Mouse (Mus musculus) lung, embryonic 14.5 days (tissue): Measurements from ENCODE around the gene Lonp2. TPM values are rescaled to one million over a fixed set of nuclear protein-coding genes. Genes with fewer than 3 reads are reported as not detected.

Experiments used
- ATAC-seq: fragments of 200-750 bp; cut with Nextera tagmentation; 2 replicates; pipeline ENCODE4 v1.8.0; 2017; ENCODE audit warnings: mild to moderate bottlenecking, moderate TSS enrichment, moderate library complexity; ENCODE audit not compliant: insufficient read depth
- DNase-seq: peaks from one replicate; pipeline ENCODE4 v3.0.0-alpha.2; 2015
- H3K27ac ChIP-seq: fragments of 300-500 bp; sonication (generic); 2 replicates; pipeline ENCODE4 v1.5.1; 2014; ENCODE audit warnings: low read depth, mild to moderate bottlenecking, moderate library complexity
- H3K27me3 ChIP-seq: fragments of 300-500 bp; sonication (generic); 2 replicates; pipeline ENCODE4 v1.6.1; 2014; ENCODE audit warnings: low read length, control low read depth; ENCODE audit not compliant: insufficient read depth
- H3K36me3 ChIP-seq: fragments of 300-500 bp; sonication (generic); 2 replicates; pipeline ENCODE4 v1.6.1; 2014; ENCODE audit warnings: control low read depth; ENCODE audit not compliant: insufficient read depth
- H3K4me1 ChIP-seq: fragments of 300-500 bp; sonication (generic); 2 replicates; pipeline ENCODE4 v1.6.1; 2014; ENCODE audit warnings: antibody characterized with exemption, control low read depth; ENCODE audit not compliant: insufficient read depth
- H3K4me2 ChIP-seq: fragments of 300-500 bp; sonication (generic); 2 replicates; pipeline ENCODE4 v1.6.1; 2014; ENCODE audit warnings: mild to moderate bottlenecking
- H3K4me3 ChIP-seq: fragments of 300-500 bp; sonication (generic); 2 replicates; pipeline ENCODE4 v1.5.1; 2014; ENCODE audit warnings: low read depth, low read length
- H3K9ac ChIP-seq: fragments of 300-500 bp; sonication (generic); 2 replicates; pipeline ENCODE4 v1.6.1; 2014
- H3K9me3 ChIP-seq: fragments of 300-500 bp; sonication (generic); 2 replicates; pipeline ENCODE4 v1.6.1; 2016; ENCODE audit warnings: low read depth, low read length, control low read depth
- CTCF ChIP-seq: IDR thresholded peaks from 2 replicates; pipeline ENCODE4 v1.5.1; 2016; ENCODE audit warnings: antibody characterized with exemption, low read depth
- WGBS: fragments of 180-500 bp; shearing (Covaris S2); extraction: QIAGEN DNeasy Blood & Tissue Kit; methylation state at CpG from one replicate; pipeline ENCODE4 v1.1.7; 2014; 5-methylcytosine and 5-hydroxymethylcytosine counted together
- polyA plus RNA-seq: library from polyadenylated mRNA; unstranded; fragments of >200 nt; fragmentation: Nextera tagmentation; extraction: Ambion mirVana; gene quantifications from 2 replicates; pipeline ENCODE4 v1.2.1, GENCODE M21; 2014

Gene Lonp2
- polyA plus RNA-seq, result 47.4 and 48.0 TPM in 2 replicates

DNA sequence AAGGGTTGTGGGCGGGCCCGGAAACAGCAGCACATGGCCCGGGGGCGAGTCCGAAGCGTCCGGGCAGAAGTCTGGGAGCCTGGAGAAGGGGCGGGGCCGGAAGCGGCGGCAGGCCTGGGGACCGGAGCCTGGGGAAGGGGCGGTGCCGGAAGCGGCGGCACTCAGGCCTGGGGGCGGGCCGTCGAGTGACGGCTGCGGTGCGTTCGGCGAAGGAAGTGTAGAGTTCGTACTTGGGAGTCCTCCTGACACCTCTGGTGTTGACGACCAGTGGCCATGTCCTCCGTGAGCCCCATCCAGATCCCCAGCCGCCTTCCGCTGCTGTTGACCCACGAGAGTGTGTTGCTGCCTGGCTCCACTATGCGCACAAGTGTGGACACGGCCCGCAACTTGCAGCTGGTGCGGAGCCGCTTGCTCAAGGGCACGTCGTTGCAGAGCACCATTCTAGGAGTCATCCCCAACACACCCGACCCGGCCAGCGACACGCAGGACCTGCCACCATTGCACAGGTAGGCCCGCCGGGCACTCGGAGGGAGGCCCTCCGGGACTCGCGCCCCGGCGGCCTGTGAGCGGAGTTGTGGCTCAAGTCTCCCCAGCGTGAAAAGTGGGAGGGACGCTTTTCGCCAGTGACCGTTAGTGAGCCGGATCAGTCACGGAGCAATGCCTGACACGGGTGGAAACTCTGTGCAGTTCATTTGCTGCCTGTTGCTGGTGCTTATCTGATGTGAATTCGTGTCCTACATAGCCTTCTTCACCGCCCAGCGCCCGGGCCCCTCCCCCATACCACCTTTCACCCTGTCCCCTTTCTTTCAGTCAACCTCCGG lies at the start of gene Lonp2:
Gene Lonp2, plus strand, starts transcription at position 133 of the 821 bp plus-strand sequence.
- peak within 1 kb of the TSS; percentile 67 for H3K9ac ChIP-seq
- H3K4me2 ChIP-seq, result peak within 1 kb of the TSS; percentile 79
- WGBS, result under 1% methylated on average over 62 of the region's 62 CpGs
- H3K36me3 ChIP-seq, result no peaks in the 10 kb centered on the region
- DNase-seq (peak; percentile 98), ATAC-seq (peak; percentile 99)
- H3K4me1 ChIP-seq, result no peaks in the 10 kb centered on the region; the same call in 1 of the 2 replicates
- H3K4me3 ChIP-seq, result peak within 1 kb of the TSS; percentile 88
- no peaks in the 10 kb centered on the region for H3K27me3 ChIP-seq
- no peak for TF ChIP-seq CTCF
- no peaks in the 10 kb centered on the region for H3K9me3 ChIP-seq
- peak within 1 kb of the TSS; percentile 58 for H3K27ac ChIP-seq

DNA sequence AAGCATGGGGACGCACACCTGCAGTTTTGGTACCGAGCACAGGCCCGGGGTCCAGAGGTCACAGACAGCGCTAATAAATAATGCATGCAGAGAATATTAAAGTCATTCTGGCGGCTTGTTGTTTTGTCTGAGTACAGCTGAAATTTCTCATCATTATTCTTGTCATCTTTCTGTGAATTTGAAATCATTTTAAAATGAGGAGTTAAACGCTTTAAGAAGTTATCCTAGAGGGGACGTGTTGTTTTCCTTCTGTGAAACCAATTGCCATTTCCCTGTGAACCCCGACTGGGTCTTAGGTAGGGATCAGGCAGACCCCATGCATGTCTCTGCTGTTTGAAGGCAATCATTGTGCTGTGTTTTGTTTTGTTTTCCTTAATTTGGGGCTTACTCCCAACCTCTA lies 46.3 kb upstream of the Lonp2 start:
- no peaks in the 10 kb centered on the region for H3K27me3 ChIP-seq
- H3K4me2 ChIP-seq, result no peak overlapping the region
- 83% methylated on average over 8 of the region's 8 CpGs for WGBS
- H3K27ac ChIP-seq, result no peak overlapping the region
- H3K4me3 ChIP-seq, result no peak overlapping the region
- H3K9me3 ChIP-seq, result no peaks in the 10 kb centered on the region
- TF ChIP-seq CTCF, result no peak
- ATAC-seq, result no peak
- no peak overlapping the region for H3K9ac ChIP-seq
- no peaks in the 10 kb centered on the region for H3K36me3 ChIP-seq
- no peak for DNase-seq
- H3K4me1 ChIP-seq, result no peaks in the 10 kb centered on the region

GRCm38 (mm10) chr8:86578076-86578475 lies 45.8 kb upstream of the Lonp2 start:
- no peak overlapping the region for H3K27ac ChIP-seq
- WGBS, result 29% methylated on average over 9 of the region's 9 CpGs
- no peaks in the 10 kb centered on the region for H3K27me3 ChIP-seq
- H3K9ac ChIP-seq, result no peak overlapping the region
- ATAC-seq (no peak), DNase-seq (peak; percentile 31)
- no peak overlapping the region for H3K4me3 ChIP-seq
- H3K4me1 ChIP-seq, result no peaks in the 10 kb centered on the region
- TF ChIP-seq CTCF, result no peak
- H3K4me2 ChIP-seq, result no peak overlapping the region
- H3K9me3 ChIP-seq, result no peaks in the 10 kb centered on the region
- no peaks in the 10 kb centered on the region for H3K36me3 ChIP-seq

DNA sequence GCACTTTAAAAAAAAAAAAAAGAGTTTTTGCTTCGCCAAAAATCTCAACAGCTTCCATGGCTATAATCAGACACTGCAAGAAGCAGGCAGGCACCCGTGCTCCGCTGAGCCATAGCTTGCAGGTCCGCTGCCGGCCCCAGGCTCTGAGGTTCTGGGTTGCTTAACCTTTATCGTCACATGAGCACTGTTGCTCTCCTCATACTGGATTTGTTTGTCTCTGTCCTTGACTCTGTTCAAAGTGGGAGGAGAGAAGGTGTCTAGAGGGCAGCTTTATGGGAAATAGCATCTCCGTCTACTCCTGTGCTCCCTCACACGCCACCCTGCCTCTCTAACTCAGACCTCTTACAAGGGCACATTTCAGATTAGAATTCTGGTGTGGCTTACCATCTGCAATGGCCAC lies 45.1 kb upstream of the Lonp2 start:
- WGBS, result 54% methylated on average over 8 of the region's 8 CpGs
- Histone ChIP-seq H3K36me3 (no peaks in the 10 kb centered on the region), H3K9me3 (no peaks in the 10 kb centered on the region), H3K4me1 (no peaks in the 10 kb centered on the region), H3K4me2 (no peak overlapping the region), H3K4me3 (no peak overlapping the region), H3K27ac (no peak overlapping the region), H3K27me3 (no peaks in the 10 kb centered on the region), H3K9ac (no peak overlapping the region)
- no peak for ATAC-seq
- TF ChIP-seq CTCF, result no peak
- DNase-seq, result no peak

GRCm38 (mm10) chr8:86580458-86580857 lies 43.4 kb upstream of the Lonp2 start, which contains the start of gene Abcc12:
Abcc12 (minus strand) TSS chr8:86580686.
- no peak for DNase-seq

GRCm38 (mm10) chr8:86581921-86582331 lies 41.9 kb upstream of the Lonp2 start:
- no peaks in the 10 kb centered on the region for H3K4me1 ChIP-seq
- no peak overlapping the region for H3K4me2 ChIP-seq
- WGBS, result 78% methylated on average over 4 of the region's 4 CpGs
- ATAC-seq (no peak), DNase-seq (peak; percentile 26)
- H3K9ac ChIP-seq, result no peak overlapping the region
- no peak overlapping the region for H3K4me3 ChIP-seq
- H3K9me3 ChIP-seq, result no peaks in the 10 kb centered on the region
- no peaks in the 10 kb centered on the region for H3K36me3 ChIP-seq
- TF ChIP-seq CTCF, result peak; percentile 39
- H3K27ac ChIP-seq, result no peak overlapping the region
- H3K27me3 ChIP-seq, result no peaks in the 10 kb centered on the region

More at GRCm38 (mm10) chr8:86580458-86580857, 43.4 kb upstream of the Lonp2 start, which contains the start of gene Abcc12:
- H3K36me3 ChIP-seq, result no peaks in the 10 kb centered on the region
- H3K27me3 ChIP-seq, result no peaks in the 10 kb centered on the region
- TF ChIP-seq CTCF, result no peak
- H3K27ac ChIP-seq, result no peak within 1 kb of the TSS
- no peak within 1 kb of the TSS for H3K9ac ChIP-seq
- H3K4me3 ChIP-seq, result no peak within 1 kb of the TSS
- H3K4me1 ChIP-seq, result no peaks in the 10 kb centered on the region
- no peak for ATAC-seq
- no peak within 1 kb of the TSS for H3K4me2 ChIP-seq
- no peaks in the 10 kb centered on the region for H3K9me3 ChIP-seq

- 4% methylated on average over 11 of the region's 11 CpGs for WGBS
- no peak overlapping the region for H3K27ac ChIP-seq
- no peaks in the 10 kb centered on the region for H3K9me3 ChIP-seq
- DNase-seq (peak; percentile 94), ATAC-seq (peak; percentile 82)
- no peaks in the 10 kb centered on the region for H3K36me3 ChIP-seq
- no peaks in the 10 kb centered on the region for H3K27me3 ChIP-seq
- H3K4me1 ChIP-seq, result no peaks in the 10 kb centered on the region
- TF ChIP-seq CTCF, result peak; percentile 84
- H3K9ac ChIP-seq, result no peak overlapping the region
- H3K4me2 ChIP-seq, result peak overlapping the region; percentile 67
- H3K4me3 ChIP-seq, result peak overlapping the region; percentile 30
These were observed 38.7 kb upstream of the Lonp2 start for GRCm38 (mm10) chr8:86585118-86585517.
